Mouse (Mus musculus) G1E (cell line): ENCODE measurements at regions not wholly inside any gene's neighbourhood (a gene's known extent, or its start where the extent isn't known, plus 50 kb on each side); places are given as distances from the start of the nearest gene placed in this dataset.

Source experiments
- ATAC-seq: 2 replicates; pipeline ENCODE4 v1.8.0; 2016; ENCODE audit warnings: mild to moderate bottlenecking; ENCODE audit not compliant: insufficient number of reproducible peaks, poor library complexity, low FRiP score, severe bottlenecking; ENCODE audit errors: extremely low read depth
- DNase-seq: peaks from one replicate; pipeline ENCODE4 v3.0.0; 2012; ENCODE audit warnings: low spot score
- H3K27me3 ChIP-seq: 2 replicates; pipeline ENCODE4 v1.6.1; 2012; ENCODE audit warnings: mild to moderate bottlenecking, low read length, inconsistent platforms; ENCODE audit not compliant: insufficient read depth
- H3K36me3 ChIP-seq: replicated peaks from 2 replicates; pipeline ENCODE3; 2012; ENCODE audit warnings: mild to moderate bottlenecking, inconsistent platforms
- H3K4me1 ChIP-seq: 2 replicates; pipeline ENCODE4 v1.6.1; 2012; ENCODE audit warnings: low read depth, low read length, inconsistent platforms, mixed read lengths; ENCODE audit not compliant: insufficient read depth
- H3K4me3 ChIP-seq: 2 replicates; pipeline ENCODE4 v1.5.1; 2012; ENCODE audit warnings: low read depth, mild to moderate bottlenecking, inconsistent platforms, low read length, moderate library complexity, mixed read lengths
- H3K9me3 ChIP-seq: replicated peaks from 2 replicates; pipeline ENCODE4 v1.6.1; 2012; ENCODE audit warnings: inconsistent platforms
- CTCF ChIP-seq: IDR thresholded peaks from 2 replicates; pipeline ENCODE4 v1.5.1; 2012; ENCODE audit warnings: low read depth, low read length, inconsistent platforms, mixed read lengths
- GATA1 ChIP-seq: IDR thresholded peaks from 2 replicates; pipeline ENCODE4 v1.6.1; 2012; ENCODE audit warnings: borderline replicate concordance, low read length, inconsistent platforms, mixed read lengths
- GATA2 ChIP-seq: IDR thresholded peaks from 2 replicates; pipeline ENCODE4 v1.6.1; 2012; ENCODE audit warnings: low read depth, low read length, inconsistent platforms, borderline replicate concordance
- POLR2AphosphoS5 ChIP-seq: IDR thresholded peaks from 2 replicates; pipeline ENCODE4 v1.6.1; 2012; ENCODE audit warnings: low read depth, low read length, inconsistent platforms; ENCODE audit not compliant: insufficient replicate concordance
- TAL1 ChIP-seq: conservative IDR thresholded peaks from 2 replicates; pipeline ENCODE4 v1.6.1; 2012; ENCODE audit warnings: low read depth, low read length, inconsistent platforms, mixed read lengths

- no peak overlapping the region for H3K4me3 ChIP-seq
- peaks cover 51% of the 10 kb centered on the region for H3K9me3 ChIP-seq
- no peaks in the 10 kb centered on the region for H3K4me1 ChIP-seq
- no peaks in the 10 kb centered on the region for H3K36me3 ChIP-seq
- DNase-seq (no peak), ATAC-seq (no peak)
- no peak for TF ChIP-seq GATA1
- TF ChIP-seq GATA2 = no peak
- TF ChIP-seq TAL1 = no peak
- TF ChIP-seq CTCF = no peak
- no peak for TF ChIP-seq POLR2AphosphoS5
- H3K27me3 ChIP-seq = no peaks in the 10 kb centered on the region
Observed at GRCm38 (mm10) chr8:89185314-89185713, 141.4 kb upstream of the Sall1 start.

GRCm38 (mm10) chr8:89175631-89176030 lies 131.7 kb upstream of the Sall1 start:
- ATAC-seq = no peak
- no peak for DNase-seq
- H3K4me3 ChIP-seq = 0 out of 2 replicates have a peak overlapping the region, but pooled peaks have one; percentile 17
- no peak for TF ChIP-seq GATA1
- TF ChIP-seq GATA2 = no peak
- TF ChIP-seq TAL1 = no peak
- no peak for TF ChIP-seq POLR2AphosphoS5
- no peak for TF ChIP-seq CTCF
- H3K4me1 ChIP-seq = no peaks in the 10 kb centered on the region
- peaks cover 71% of the 10 kb centered on the region for H3K9me3 ChIP-seq
- no peaks in the 10 kb centered on the region for H3K27me3 ChIP-seq
- H3K36me3 ChIP-seq = no peaks in the 10 kb centered on the region

GRCm38 (mm10) chr8:89171561-89171960 lies 127.6 kb upstream of the Sall1 start:
- H3K27me3 ChIP-seq = no peaks in the 10 kb centered on the region
- TF ChIP-seq POLR2AphosphoS5 = no peak
- no peak for TF ChIP-seq GATA2
- TF ChIP-seq CTCF = no peak
- TF ChIP-seq TAL1 = no peak
- TF ChIP-seq GATA1 = no peak
- H3K9me3 ChIP-seq = peaks cover 61% of the 10 kb centered on the region
- no peaks in the 10 kb centered on the region for H3K36me3 ChIP-seq
- no peak for ATAC-seq
- DNase-seq = no peak
- H3K4me1 ChIP-seq = no peaks in the 10 kb centered on the region
- no peak overlapping the region for H3K4me3 ChIP-seq

GRCm38 (mm10) chr8:89169484-89169883 lies 125.5 kb upstream of the Sall1 start:
- DNase-seq (no peak), ATAC-seq (no peak)
- Histone ChIP-seq H3K9me3 (peaks cover 61% of the 10 kb centered on the region), H3K27me3 (no peaks in the 10 kb centered on the region), H3K36me3 (no peaks in the 10 kb centered on the region), H3K4me3 (no peak overlapping the region), H3K4me1 (no peaks in the 10 kb centered on the region)
- TF ChIP-seq TAL1 = no peak
- no peak for TF ChIP-seq GATA2
- TF ChIP-seq GATA1 = no peak
- no peak for TF ChIP-seq CTCF
- no peak for TF ChIP-seq POLR2AphosphoS5

- ATAC-seq (no peak), DNase-seq (no peak)
- Histone ChIP-seq H3K9me3 (peaks cover 62% of the 10 kb centered on the region), H3K4me3 (no peak overlapping the region), H3K27me3 (no peaks in the 10 kb centered on the region), H3K4me1 (no peaks in the 10 kb centered on the region), H3K36me3 (no peaks in the 10 kb centered on the region)
- TF ChIP-seq GATA2 (no peak), CTCF (no peak)
Observed at GRCm38 (mm10) chr8:89167026-89167425, 123.1 kb upstream of the Sall1 start.

- DNase-seq = no peak
- no peak for ATAC-seq
- peaks cover 57% of the 10 kb centered on the region for H3K9me3 ChIP-seq
- TF ChIP-seq POLR2AphosphoS5 = no peak
- no peak for TF ChIP-seq TAL1
- no peak for TF ChIP-seq GATA1
- TF ChIP-seq CTCF = no peak
- no peak overlapping the region for H3K4me3 ChIP-seq
- no peaks in the 10 kb centered on the region for H3K27me3 ChIP-seq
- no peaks in the 10 kb centered on the region for H3K4me1 ChIP-seq
- H3K36me3 ChIP-seq = no peaks in the 10 kb centered on the region
Observed at GRCm38 (mm10) chr8:89156909-89157308, 112.9 kb upstream of the Sall1 start.

- TF ChIP-seq GATA2 (no peak), TAL1 (no peak), CTCF (no peak), POLR2AphosphoS5 (no peak), GATA1 (no peak)
- DNase-seq (no peak), ATAC-seq (no peak)
- H3K4me1 ChIP-seq = no peaks in the 10 kb centered on the region
- H3K9me3 ChIP-seq = peaks cover 56% of the 10 kb centered on the region
- H3K36me3 ChIP-seq = no peaks in the 10 kb centered on the region
- no peak overlapping the region for H3K4me3 ChIP-seq
- H3K27me3 ChIP-seq = no peaks in the 10 kb centered on the region
Observed at GRCm38 (mm10) chr8:89153605-89154004, 109.6 kb upstream of the Sall1 start.
